Mouse (Mus musculus) liver, postnatal 0 days (tissue): ENCODE results near the gene Cryl1. TPM values are rescaled to one million over a fixed set of nuclear protein-coding genes. Genes with fewer than 3 reads are reported as not detected.
A peak's percentile ranks its signal among the peaks of the same experiment; 100 is the strongest.

Experiments
- ATAC-seq: fragments of 200-750 bp; cut with Nextera tagmentation; 2 replicates; pipeline ENCODE4 v1.8.0; 2017; ENCODE audit warnings: mild to moderate bottlenecking, moderate library complexity
- DNase-seq: peaks from one replicate; pipeline ENCODE4 v3.0.0-alpha.2; 2016
- H3K27ac ChIP-seq: fragments of 300-500 bp; sonication (generic); 2 replicates; pipeline ENCODE4 v1.5.1; 2014; ENCODE audit warnings: antibody characterized with exemption, moderate library complexity, mild to moderate bottlenecking, low read depth
- H3K27me3 ChIP-seq: fragments of 300-500 bp; sonication (generic); 2 replicates; pipeline ENCODE4 v1.6.1; 2014; ENCODE audit warnings: low read length, control low read depth, mixed read lengths; ENCODE audit not compliant: insufficient read depth
- H3K36me3 ChIP-seq: fragments of 300-500 bp; sonication (generic); replicated peaks from 2 replicates; pipeline ENCODE4 v1.6.1; 2014; ENCODE audit warnings: mild to moderate bottlenecking, control low read depth, low read length, moderate library complexity, mixed read lengths; ENCODE audit not compliant: insufficient read depth
- H3K4me1 ChIP-seq: fragments of 300-500 bp; sonication (generic); 2 replicates; pipeline ENCODE4 v1.6.1; 2014; ENCODE audit warnings: antibody characterized with exemption, mild to moderate bottlenecking, control low read depth; ENCODE audit not compliant: insufficient read depth
- H3K4me2 ChIP-seq: fragments of 300-500 bp; sonication (generic); 2 replicates; pipeline ENCODE4 v1.6.1; 2014; ENCODE audit warnings: low read depth, mild to moderate bottlenecking, low read length, moderate library complexity, mixed read lengths
- H3K4me3 ChIP-seq: fragments of 300-500 bp; sonication (generic); 2 replicates; pipeline ENCODE4 v1.5.1; 2014; ENCODE audit warnings: low read depth, low read length
- H3K9ac ChIP-seq: fragments of 300-500 bp; sonication (generic); replicated peaks from 2 replicates; pipeline ENCODE4 v1.6.1; 2014; ENCODE audit warnings: mild to moderate bottlenecking, moderate library complexity
- H3K9me3 ChIP-seq: fragments of 300-500 bp; sonication (generic); 2 replicates; pipeline ENCODE4 v1.6.1; 2016; ENCODE audit warnings: mild to moderate bottlenecking, control low read depth, low read length, mixed read lengths
- CTCF ChIP-seq: sonication (generic); IDR thresholded peaks from 2 replicates; pipeline ENCODE4 v1.5.1; 2016; ENCODE audit warnings: antibody characterized with exemption, low read depth
- EP300 ChIP-seq: IDR thresholded peaks from 2 replicates; pipeline ENCODE4 v1.6.1; 2016; ENCODE audit warnings: antibody characterized with exemption, low read depth, mild to moderate bottlenecking
- WGBS: fragments of 180-500 bp; shearing (Covaris S2); extraction: QIAGEN DNeasy Blood & Tissue Kit; methylation state at CpG from one replicate; pipeline ENCODE4 v1.1.7; 2014; ENCODE audit not compliant: insufficient replicate concordance; 5-methylcytosine and 5-hydroxymethylcytosine counted together
- polyA plus RNA-seq: library from polyadenylated mRNA; unstranded; fragments of >200 nt; fragmentation: Nextera tagmentation; extraction: Ambion mirVana; gene quantifications from 2 replicates; pipeline ENCODE4 v1.2.1, GENCODE M21; 2015

Cryl1 gene
- polyA plus RNA-seq, 1 experiment from 2014 or later, result 6.7 TPM

- H3K9ac ChIP-seq, result no peak overlapping the region
- TF ChIP-seq CTCF (no peak), EP300 (no peak)
- H3K27ac ChIP-seq, result no peak overlapping the region
- no peaks in the 10 kb centered on the region for H3K9me3 ChIP-seq
- WGBS, result 71% methylated on average over 9 of the region's 9 CpGs
- no peak overlapping the region for H3K4me3 ChIP-seq
- no peaks in the 10 kb centered on the region for H3K27me3 ChIP-seq
- no peaks in the 10 kb centered on the region for H3K36me3 ChIP-seq
- peaks cover 5% of the 10 kb centered on the region; the same call in 1 of the 2 replicates for H3K4me1 ChIP-seq
- no peak overlapping the region for H3K4me2 ChIP-seq
- ATAC-seq, result peak; percentile 81
- DNase-seq, result peak; percentile 43
These were observed 21.4 kb downstream of the Cryl1 start for GRCm38 (mm10) chr14:57376956-57377355.

DNA sequence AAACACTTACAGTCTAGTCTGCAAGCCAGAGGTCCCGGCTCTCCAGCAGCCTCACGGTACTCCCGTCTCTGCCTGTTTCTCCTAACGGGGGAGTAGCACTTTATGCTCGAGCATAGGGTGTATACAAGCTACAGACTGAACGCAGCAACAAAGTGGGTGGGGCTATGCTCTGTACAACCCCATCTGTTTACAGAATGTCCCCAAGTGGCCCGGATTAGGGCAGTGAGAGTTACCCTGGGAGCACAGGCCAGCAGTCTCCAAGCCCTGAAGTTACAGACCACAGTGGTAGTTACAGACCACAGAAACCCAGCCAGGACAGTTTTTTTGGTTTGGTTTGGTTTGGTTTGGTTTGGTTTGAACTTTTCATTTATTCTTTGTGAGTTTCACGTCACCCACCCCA, 22.3 kb downstream of the Cryl1 start:
- peaks cover 5% of the 10 kb centered on the region; the same call in 1 of the 2 replicates for H3K4me1 ChIP-seq
- H3K27me3 ChIP-seq, result no peaks in the 10 kb centered on the region
- no peak overlapping the region for H3K9ac ChIP-seq
- 66% methylated on average over 8 of the region's 8 CpGs for WGBS
- no peaks in the 10 kb centered on the region for H3K9me3 ChIP-seq
- H3K27ac ChIP-seq, result no peak overlapping the region
- no peak for DNase-seq
- H3K36me3 ChIP-seq, result no peaks in the 10 kb centered on the region
- no peak for TF ChIP-seq CTCF
- TF ChIP-seq EP300, result no peak
- H3K4me2 ChIP-seq, result no peak overlapping the region
- ATAC-seq, result no peak
- H3K4me3 ChIP-seq, result no peak overlapping the region

GRCm38 (mm10) chr14:57375205-57375604, 23.1 kb downstream of the Cryl1 start:
- DNase-seq (peak; percentile 23), ATAC-seq (peak; percentile 76)
- H3K9ac ChIP-seq, result no peak overlapping the region
- no peaks in the 10 kb centered on the region for H3K9me3 ChIP-seq
- no peaks in the 10 kb centered on the region for H3K36me3 ChIP-seq
- TF ChIP-seq EP300 (0 out of 2 replicates have a peak, but pooled peaks have one; percentile 4), CTCF (no peak)
- H3K4me3 ChIP-seq, result no peak overlapping the region
- no peak overlapping the region for H3K4me2 ChIP-seq
- peaks cover 5% of the 10 kb centered on the region; the same call in 1 of the 2 replicates for H3K4me1 ChIP-seq
- WGBS, result 35% methylated on average over 9 of the region's 9 CpGs
- no peak overlapping the region for H3K27ac ChIP-seq
- no peaks in the 10 kb centered on the region for H3K27me3 ChIP-seq

- H3K4me1 ChIP-seq, result peaks cover 5% of the 10 kb centered on the region; the same call in 1 of the 2 replicates
- TF ChIP-seq EP300, result no peak
- peak; percentile 87 for TF ChIP-seq CTCF
- DNase-seq (peak; percentile 81), ATAC-seq (no peak)
- no peak overlapping the region for H3K9ac ChIP-seq
- H3K27me3 ChIP-seq, result no peaks in the 10 kb centered on the region
- no peak overlapping the region for H3K27ac ChIP-seq
- no peak overlapping the region for H3K4me3 ChIP-seq
- no peaks in the 10 kb centered on the region for H3K36me3 ChIP-seq
- no peak overlapping the region for H3K4me2 ChIP-seq
- WGBS, result 47% methylated on average over 8 of the region's 8 CpGs
- H3K9me3 ChIP-seq, result no peaks in the 10 kb centered on the region
These were observed 25.8 kb downstream of the Cryl1 start for GRCm38 (mm10) chr14:57372348-57373102.

DNA sequence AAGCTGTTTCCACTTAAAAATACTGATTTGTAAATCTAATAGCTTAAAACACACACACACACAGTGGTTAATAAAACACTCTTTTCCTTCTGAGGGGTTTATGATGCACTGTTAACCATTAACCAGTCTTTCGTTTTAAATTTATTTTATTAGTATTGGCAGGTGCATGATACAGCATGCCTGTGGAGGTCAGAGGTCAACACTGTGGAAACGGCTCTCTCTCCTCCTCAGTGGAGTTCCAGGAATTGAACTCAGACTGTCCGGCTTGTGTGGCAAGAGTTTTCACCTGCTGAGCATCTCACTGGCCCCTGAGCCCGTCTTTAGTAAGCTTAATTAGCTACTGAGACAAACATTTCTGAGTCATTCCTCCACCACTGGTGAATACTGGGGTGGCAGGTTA, 31.0 kb downstream of the Cryl1 start:
- Histone ChIP-seq H3K4me2 (no peak overlapping the region), H3K9me3 (no peaks in the 10 kb centered on the region), H3K27me3 (no peaks in the 10 kb centered on the region), H3K4me1 (no peaks in the 10 kb centered on the region), H3K36me3 (no peaks in the 10 kb centered on the region), H3K9ac (no peak overlapping the region), H3K4me3 (no peak overlapping the region), H3K27ac (no peak overlapping the region)
- no peak for DNase-seq
- TF ChIP-seq CTCF (no peak), EP300 (no peak)
- ATAC-seq, result 0 out of 2 replicates have a peak, but pooled peaks have one; percentile 29
- 56% methylated on average over 4 of the region's 4 CpGs for WGBS

DNA sequence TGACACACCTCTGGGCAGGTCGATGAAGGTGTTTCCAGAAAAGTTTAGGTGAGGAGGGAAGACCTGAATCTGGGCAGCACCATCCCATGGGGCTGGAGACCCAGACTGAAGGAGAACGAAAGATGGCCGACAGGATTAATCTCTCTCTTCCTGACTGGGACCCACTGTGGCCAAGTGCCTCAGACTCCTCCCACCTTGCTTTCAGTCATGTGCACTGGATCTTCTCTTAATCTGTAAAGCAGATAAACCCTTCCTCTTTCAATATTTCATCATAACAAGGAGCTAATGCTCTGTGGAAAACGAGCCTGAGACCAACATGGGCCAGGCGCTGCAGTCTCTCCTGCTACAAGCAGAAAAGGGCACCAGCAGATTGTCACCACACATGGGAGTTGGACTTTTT, 31.6 kb downstream of the Cryl1 start:
- no peak overlapping the region for H3K4me3 ChIP-seq
- no peak overlapping the region for H3K4me2 ChIP-seq
- TF ChIP-seq EP300 (no peak), CTCF (no peak)
- H3K4me1 ChIP-seq, result no peaks in the 10 kb centered on the region
- no peak overlapping the region for H3K9ac ChIP-seq
- no peak for DNase-seq
- no peaks in the 10 kb centered on the region for H3K36me3 ChIP-seq
- H3K27me3 ChIP-seq, result no peaks in the 10 kb centered on the region
- WGBS, result 55% methylated on average over 5 of the region's 5 CpGs
- H3K9me3 ChIP-seq, result no peaks in the 10 kb centered on the region
- no peak for ATAC-seq
- H3K27ac ChIP-seq, result no peak overlapping the region
